Mouse (Mus musculus) brain, embryonic 14.5 days (tissue): ENCODE data around the gene Abtb2.

ENCODE experiments used
- CTCF ChIP-seq: fragments of 200-500 bp; IDR thresholded peaks from 2 replicates; pipeline ENCODE4 v1.5.1; 2012; ENCODE audit warnings: inconsistent platforms, mild to moderate bottlenecking, moderate library complexity, borderline replicate concordance; ENCODE audit not compliant: insufficient read depth, insufficient read length; ENCODE audit errors: extremely low read depth
- POLR2A ChIP-seq: fragments of 200-500 bp; IDR thresholded peaks from 2 replicates; pipeline ENCODE4 v1.6.1; 2012; ENCODE audit warnings: mild to moderate bottlenecking, inconsistent platforms, borderline replicate concordance; ENCODE audit not compliant: poor library complexity, insufficient read depth, insufficient read length, severe bottlenecking; ENCODE audit errors: extremely low read depth

DNA sequence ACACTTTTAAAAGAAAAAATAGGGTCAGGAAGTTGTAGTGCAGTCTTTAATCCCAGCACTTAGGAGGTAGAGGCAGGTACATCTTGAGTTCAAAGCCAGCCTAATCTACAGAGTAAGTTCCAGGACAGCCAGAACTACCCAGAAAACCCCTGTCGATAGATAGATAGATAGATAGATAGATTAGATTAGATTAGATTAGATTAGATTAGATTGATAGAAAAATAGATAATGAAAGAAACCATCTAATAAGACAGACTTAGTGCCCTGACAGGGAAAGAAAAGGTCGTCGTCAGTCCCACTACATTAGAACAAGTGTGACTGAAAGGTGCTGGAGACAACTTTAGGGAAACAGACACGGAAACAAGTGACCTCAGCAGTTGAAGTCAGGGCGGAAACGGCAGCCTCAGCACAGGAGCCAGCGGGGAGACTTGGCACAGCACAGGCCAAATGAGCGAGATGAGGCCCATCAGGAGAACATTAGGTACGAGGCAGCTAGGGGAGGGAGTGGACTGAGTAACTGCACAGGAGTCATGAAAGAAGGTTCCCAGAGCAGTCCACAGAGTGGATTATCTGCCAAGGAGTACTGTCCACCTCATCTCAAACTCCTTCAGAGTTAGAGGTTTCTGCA, 189.5 kb downstream of the Abtb2 start:
- no peak for TF ChIP-seq CTCF
- no peak for TF ChIP-seq POLR2A
